Mouse (Mus musculus): ENCODE results near the gene Slc30a7. TPM values are rescaled to one million over a fixed set of nuclear protein-coding genes. Genes with fewer than 3 reads are reported as not detected.

Slc30a7 gene
- polyA plus RNA-seq, 1 experiment from 2014 or later, result 14.2 TPM

GRCm38 (mm10) chr3:115974995-115975394 lies 32.2 kb downstream of the Slc30a7 start:
- WGBS, result 91% methylated on average over 10 of the region's 10 CpGs
- H3K27me3 ChIP-seq (ENCODE audit: control insufficient read depth, insufficient read depth, low read depth, low read length), result no peaks in the 10 kb centered on the region
- H3K9me3 ChIP-seq (replicated peaks; ENCODE audit: control insufficient read depth, low read length, poor library complexity, severe bottlenecking), result no peaks in the 10 kb centered on the region
- no peak overlapping the region for H3K4me3 ChIP-seq (ENCODE audit: low read depth, low read length)
- H3K4me2 ChIP-seq (ENCODE audit: low read length), result no peak overlapping the region
- H3K4me1 ChIP-seq (ENCODE audit: control insufficient read depth, insufficient read depth, low read length), result no peaks in the 10 kb centered on the region
- ATAC-seq, result no peak
- no peak overlapping the region for H3K27ac ChIP-seq (ENCODE audit: low read length)
- no peak overlapping the region for H3K9ac ChIP-seq (ENCODE audit: low read depth, low read length)
- H3K36me3 ChIP-seq (ENCODE audit: control insufficient read depth, insufficient read depth, low read length), result peaks cover 10% of the 10 kb centered on the region; the same call in 1 of the 2 replicates

- Histone ChIP-seq H3K36me3 (ENCODE audit: control insufficient read depth, insufficient read depth, low read length) (peaks cover 10% of the 10 kb centered on the region; the same call in 1 of the 2 replicates), H3K4me3 (ENCODE audit: low read depth, low read length) (no peak overlapping the region), H3K9ac (ENCODE audit: low read depth, low read length) (no peak overlapping the region), H3K27ac (ENCODE audit: low read length) (no peak overlapping the region), H3K27me3 (ENCODE audit: control insufficient read depth, insufficient read depth, low read depth, low read length) (no peaks in the 10 kb centered on the region), H3K9me3 (replicated peaks; ENCODE audit: control insufficient read depth, low read length, poor library complexity, severe bottlenecking) (no peaks in the 10 kb centered on the region), H3K4me2 (ENCODE audit: low read length) (no peak overlapping the region), H3K4me1 (ENCODE audit: control insufficient read depth, insufficient read depth, low read length) (no peaks in the 10 kb centered on the region)
- WGBS, result 92% methylated on average over 6 of the region's 6 CpGs
- no peak for ATAC-seq
These were observed 33.0 kb downstream of the Slc30a7 start for GRCm38 (mm10) chr3:115974228-115974627.

GRCm38 (mm10) chr3:115971891-115972646 lies 35.1 kb downstream of the Slc30a7 start:
- no peak for ATAC-seq
- H3K9ac ChIP-seq (ENCODE audit: low read depth, low read length), result no peak overlapping the region
- H3K27ac ChIP-seq (ENCODE audit: low read length), result no peak overlapping the region
- WGBS, result 95% methylated on average over 14 of the region's 14 CpGs
- H3K4me3 ChIP-seq (ENCODE audit: low read depth, low read length), result no peak overlapping the region
- H3K4me2 ChIP-seq (ENCODE audit: low read length), result no peak overlapping the region
- H3K36me3 ChIP-seq (ENCODE audit: control insufficient read depth, insufficient read depth, low read length), result peaks cover 5% of the 10 kb centered on the region; the same call in 1 of the 2 replicates
- H3K27me3 ChIP-seq (ENCODE audit: control insufficient read depth, insufficient read depth, low read depth, low read length), result no peaks in the 10 kb centered on the region
- H3K9me3 ChIP-seq (replicated peaks; ENCODE audit: control insufficient read depth, low read length, poor library complexity, severe bottlenecking), result no peaks in the 10 kb centered on the region
- no peaks in the 10 kb centered on the region for H3K4me1 ChIP-seq (ENCODE audit: control insufficient read depth, insufficient read depth, low read length)

- Histone ChIP-seq H3K4me3 (ENCODE audit: low read depth, low read length) (no peak overlapping the region), H3K4me2 (ENCODE audit: low read length) (no peak overlapping the region), H3K9me3 (replicated peaks; ENCODE audit: control insufficient read depth, low read length, poor library complexity, severe bottlenecking) (no peaks in the 10 kb centered on the region), H3K27me3 (ENCODE audit: control insufficient read depth, insufficient read depth, low read depth, low read length) (no peaks in the 10 kb centered on the region), H3K4me1 (ENCODE audit: control insufficient read depth, insufficient read depth, low read length) (no peaks in the 10 kb centered on the region), H3K36me3 (ENCODE audit: control insufficient read depth, insufficient read depth, low read length) (0 out of 2 replicates have a peak, but pooled peaks cover 2% of the 10 kb centered on the region), H3K9ac (ENCODE audit: low read depth, low read length) (no peak overlapping the region), H3K27ac (ENCODE audit: low read length) (no peak overlapping the region)
- no peak for ATAC-seq
- WGBS, result 92% methylated on average over 20 of the region's 20 CpGs
These were observed 36.0 kb downstream of the Slc30a7 start for GRCm38 (mm10) chr3:115971045-115971785.

GRCm38 (mm10) chr3:115968745-115969530 lies 38.3 kb downstream of the Slc30a7 start:
- ATAC-seq, result peak; percentile 89
- Histone ChIP-seq H3K4me3 (ENCODE audit: low read depth, low read length) (no peak overlapping the region), H3K4me1 (ENCODE audit: control insufficient read depth, insufficient read depth, low read length) (no peaks in the 10 kb centered on the region), H3K27me3 (ENCODE audit: control insufficient read depth, insufficient read depth, low read depth, low read length) (no peaks in the 10 kb centered on the region), H3K36me3 (ENCODE audit: control insufficient read depth, insufficient read depth, low read length) (0 out of 2 replicates have a peak, but pooled peaks cover 1% of the 10 kb centered on the region), H3K9ac (ENCODE audit: low read depth, low read length) (no peak overlapping the region), H3K4me2 (ENCODE audit: low read length) (no peak overlapping the region), H3K9me3 (replicated peaks; ENCODE audit: control insufficient read depth, low read length, poor library complexity, severe bottlenecking) (no peaks in the 10 kb centered on the region), H3K27ac (ENCODE audit: low read length) (no peak overlapping the region)
- WGBS, result 85% methylated on average over 10 of the region's 10 CpGs

- WGBS, result 71% methylated on average over 5 of the region's 5 CpGs
- no peaks in the 10 kb centered on the region for H3K4me1 ChIP-seq (ENCODE audit: control insufficient read depth, insufficient read depth, low read length)
These were observed 43.1 kb downstream of the Slc30a7 start for GRCm38 (mm10) chr3:115964071-115964470.

GRCm38 (mm10) chr3:115963597-115963996 lies 43.6 kb downstream of the Slc30a7 start:
- H3K4me1 ChIP-seq (ENCODE audit: control insufficient read depth, insufficient read depth, low read length), result no peaks in the 10 kb centered on the region
- ATAC-seq, result no peak
- H3K4me3 ChIP-seq (ENCODE audit: low read depth, low read length), result no peak overlapping the region
- no peaks in the 10 kb centered on the region for H3K27me3 ChIP-seq (ENCODE audit: control insufficient read depth, insufficient read depth, low read depth, low read length)
- no peak overlapping the region for H3K27ac ChIP-seq (ENCODE audit: low read length)
- WGBS, result 100% methylated on average over 1 of the region's 1 CpGs
- no peak overlapping the region for H3K9ac ChIP-seq (ENCODE audit: low read depth, low read length)
- H3K9me3 ChIP-seq (replicated peaks; ENCODE audit: control insufficient read depth, low read length, poor library complexity, severe bottlenecking), result no peaks in the 10 kb centered on the region
- H3K36me3 ChIP-seq (ENCODE audit: control insufficient read depth, insufficient read depth, low read length), result peaks cover 1% of the 10 kb centered on the region; the same call in 1 of the 2 replicates
- no peak overlapping the region for H3K4me2 ChIP-seq (ENCODE audit: low read length)

More at GRCm38 (mm10) chr3:115964071-115964470, 43.1 kb downstream of the Slc30a7 start:
- no peak overlapping the region for H3K27ac ChIP-seq (ENCODE audit: low read length)
- H3K36me3 ChIP-seq (ENCODE audit: control insufficient read depth, insufficient read depth, low read length), result no peaks in the 10 kb centered on the region
- no peak overlapping the region for H3K4me3 ChIP-seq (ENCODE audit: low read depth, low read length)
- no peaks in the 10 kb centered on the region for H3K9me3 ChIP-seq (replicated peaks; ENCODE audit: control insufficient read depth, low read length, poor library complexity, severe bottlenecking)
- no peak overlapping the region for H3K4me2 ChIP-seq (ENCODE audit: low read length)
- H3K27me3 ChIP-seq (ENCODE audit: control insufficient read depth, insufficient read depth, low read depth, low read length), result no peaks in the 10 kb centered on the region
- ATAC-seq, result no peak
- H3K9ac ChIP-seq (ENCODE audit: low read depth, low read length), result no peak overlapping the region

GRCm38 (mm10) chr3:115962028-115962415 lies 45.2 kb downstream of the Slc30a7 start:
- Histone ChIP-seq H3K9ac (ENCODE audit: low read depth, low read length) (no peak overlapping the region), H3K36me3 (ENCODE audit: control insufficient read depth, insufficient read depth, low read length) (peaks cover 11% of the 10 kb centered on the region; the same call in 1 of the 2 replicates), H3K9me3 (replicated peaks; ENCODE audit: control insufficient read depth, low read length, poor library complexity, severe bottlenecking) (no peaks in the 10 kb centered on the region), H3K4me3 (ENCODE audit: low read depth, low read length) (no peak overlapping the region), H3K4me2 (ENCODE audit: low read length) (no peak overlapping the region), H3K27ac (ENCODE audit: low read length) (no peak overlapping the region), H3K27me3 (ENCODE audit: control insufficient read depth, insufficient read depth, low read depth, low read length) (no peaks in the 10 kb centered on the region), H3K4me1 (ENCODE audit: control insufficient read depth, insufficient read depth, low read length) (no peaks in the 10 kb centered on the region)
- no peak for ATAC-seq
- 63% methylated on average over 4 of the region's 4 CpGs for WGBS
